Mouse (Mus musculus): ENCODE data around the gene Mgl2.
"Not testable (repeated sequence)": the region's sequence is repeated elsewhere in the genome, so short reads cannot be mapped to it uniquely, and the experiment has no call there.

The Mgl2 gene

GRCm38 (mm10) chr11:70129926-70130379, at the start of gene Mgl2:
Gene Mgl2, plus strand, starts transcription at chr11:70130329.
- DNase-seq: no peak

- DNase-seq: no peak
Measured at GRCm38 (mm10) chr11:70080803-70081590, 49.1 kb upstream of the Mgl2 start.

- no peak for DNase-seq
Measured at GRCm38 (mm10) chr11:70084563-70084962, 45.6 kb upstream of the Mgl2 start.

- no peak for DNase-seq
Measured at GRCm38 (mm10) chr11:70091986-70092783, 37.9 kb upstream of the Mgl2 start, which contains the start of gene Asgr2. Gene Asgr2, plus strand, starts transcription at chr11:70092644.

GRCm38 (mm10) chr11:70097396-70097795, 32.7 kb upstream of the Mgl2 start:
- no peak for DNase-seq

GRCm38 (mm10) chr11:70099102-70099501, 31.0 kb upstream of the Mgl2 start:
- no peak for DNase-seq

GRCm38 (mm10) chr11:70099809-70100208, 30.3 kb upstream of the Mgl2 start:
- DNase-seq: no peak

- DNase-seq: no peak
Measured at GRCm38 (mm10) chr11:70103701-70104315, 26.3 kb upstream of the Mgl2 start.

GRCm38 (mm10) chr11:70107085-70107484, 23.0 kb upstream of the Mgl2 start:
- no peak for DNase-seq

GRCm38 (mm10) chr11:70110146-70110545, 20.0 kb upstream of the Mgl2 start:
- DNase-seq: peak; percentile 16 to 35

- no peak for DNase-seq
Measured at GRCm38 (mm10) chr11:70114562-70114961, 15.6 kb upstream of the Mgl2 start.

- no peak for DNase-seq
Measured at GRCm38 (mm10) chr11:70115901-70116300, 14.2 kb upstream of the Mgl2 start.

- not testable (repeated sequence) for DNase-seq
Measured at GRCm38 (mm10) chr11:70135001-70135400, 4.9 kb downstream of the Mgl2 start.

GRCm38 (mm10) chr11:70135925-70136324, 5.8 kb downstream of the Mgl2 start:
- DNase-seq: peak; percentile 28 to 38

- no peak for DNase-seq
Measured at GRCm38 (mm10) chr11:70139171-70139570, 9.0 kb downstream of the Mgl2 start.

GRCm38 (mm10) chr11:70151072-70151471, 20.9 kb downstream of the Mgl2 start:
- DNase-seq: no peak

GRCm38 (mm10) chr11:70155897-70156296, 25.8 kb downstream of the Mgl2 start, which contains the start of gene Clec10a:
Gene Clec10a, plus strand, starts transcription at chr11:70156197.
- not testable (repeated sequence) for DNase-seq

GRCm38 (mm10) chr11:70162336-70162735, 32.2 kb downstream of the Mgl2 start:
- no peak for DNase-seq

GRCm38 (mm10) chr11:70165972-70166921, 36.1 kb downstream of the Mgl2 start:
- DNase-seq: no peak

GRCm38 (mm10) chr11:70168136-70168535, 38.0 kb downstream of the Mgl2 start:
- DNase-seq: no peak

- peak; percentile 54 to 56 for DNase-seq
Measured at GRCm38 (mm10) chr11:70169471-70169870, 39.3 kb downstream of the Mgl2 start.

- DNase-seq: peak; percentile 65 to 72
Measured at GRCm38 (mm10) chr11:70170291-70170690, 40.2 kb downstream of the Mgl2 start.
